Mouse (Mus musculus): ENCODE results near the gene Prpf38b. TPM values are rescaled to one million over a fixed set of nuclear protein-coding genes. Genes with fewer than 3 reads are reported as not detected.
A peak's percentile ranks its signal among the peaks of the same experiment; 100 is the strongest.

Prpf38b gene
- polyA plus RNA-seq, 1 experiment from 2014 or later = 23.9 TPM

DNA sequence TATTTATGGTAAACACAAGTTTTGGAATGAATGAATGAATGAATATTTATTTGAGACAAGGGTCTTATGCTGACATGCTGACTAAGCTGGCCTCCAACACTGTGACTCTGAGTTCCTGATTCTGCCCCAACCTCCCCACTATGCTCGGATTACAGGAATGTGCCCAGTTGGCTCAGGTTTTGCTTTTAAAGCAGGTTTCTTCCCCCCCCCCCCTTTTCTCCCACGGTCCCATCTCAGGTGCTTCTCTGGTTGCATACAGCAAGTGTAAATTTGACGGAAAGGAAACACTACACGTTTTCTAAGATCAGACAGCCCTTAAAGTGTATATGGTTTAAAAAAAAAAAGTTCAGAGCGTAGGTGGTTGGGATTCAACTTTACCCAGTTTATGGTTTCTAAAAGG is 28.0 kb upstream of the Prpf38b start, which contains the start of gene Henmt1:
Gene Henmt1, plus strand, starts transcription at position 301 of the 400 bp plus-strand sequence.
- peak within 1 kb of the TSS; percentile 18; the same call in 1 of the 2 replicates for H3K4me2 ChIP-seq (ENCODE audit: low read depth, low read length)
- H3K9ac ChIP-seq (replicated peaks) = no peak within 1 kb of the TSS
- DNase-seq (no peak), ATAC-seq (no peak)
- H3K4me3 ChIP-seq (ENCODE audit: low read depth, low read length) = no peak within 1 kb of the TSS
- WGBS (ENCODE audit: insufficient replicate concordance) = 80% methylated on average over 5 of the region's 5 CpGs
- no peaks in the 10 kb centered on the region for H3K36me3 ChIP-seq (replicated peaks; ENCODE audit: insufficient read depth, low read length)
- H3K27me3 ChIP-seq (ENCODE audit: insufficient read depth, low read length) = no peaks in the 10 kb centered on the region
- H3K9me3 ChIP-seq (ENCODE audit: low read length) = no peaks in the 10 kb centered on the region
- no peak within 1 kb of the TSS for H3K27ac ChIP-seq (ENCODE audit: low read depth)
- no peaks in the 10 kb centered on the region; the same call in 1 of the 2 replicates for H3K4me1 ChIP-seq (ENCODE audit: insufficient read depth)
- TF ChIP-seq CTCF (IDR thresholded peaks at IDR 0.05; ENCODE audit: low read depth) (no peak), EP300 (IDR thresholded peaks at IDR 0.05; ENCODE audit: low read depth) (no peak)

DNA sequence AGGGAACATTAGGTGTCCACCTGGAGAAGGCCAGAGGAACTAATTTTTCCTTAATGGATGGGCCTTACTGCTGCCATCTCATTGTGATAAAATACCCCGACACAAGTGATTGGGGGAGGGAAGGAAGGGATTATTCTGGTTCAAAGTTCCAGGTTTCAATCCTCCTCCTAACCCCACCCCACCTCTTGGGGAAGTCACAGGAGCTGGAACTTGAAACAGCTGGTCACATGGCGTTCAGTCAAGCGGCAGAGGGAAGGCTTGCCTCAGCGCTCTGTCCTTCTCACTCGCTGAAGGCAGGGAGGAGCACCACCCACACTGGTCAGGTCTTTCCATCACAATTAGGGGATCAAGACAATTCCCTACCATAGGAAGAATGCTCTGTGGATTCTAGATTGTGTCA is 27.2 kb upstream of the Prpf38b start:
- Histone ChIP-seq H3K4me3 (ENCODE audit: low read depth, low read length) (no peak overlapping the region), H3K9me3 (ENCODE audit: low read length) (no peaks in the 10 kb centered on the region), H3K9ac (replicated peaks) (no peak overlapping the region), H3K4me1 (ENCODE audit: insufficient read depth) (no peaks in the 10 kb centered on the region; the same call in 1 of the 2 replicates), H3K27ac (ENCODE audit: low read depth) (no peak overlapping the region), H3K36me3 (replicated peaks; ENCODE audit: insufficient read depth, low read length) (no peaks in the 10 kb centered on the region), H3K27me3 (ENCODE audit: insufficient read depth, low read length) (no peaks in the 10 kb centered on the region), H3K4me2 (ENCODE audit: low read depth, low read length) (no peak overlapping the region)
- no peak for TF ChIP-seq EP300 (IDR thresholded peaks at IDR 0.05; ENCODE audit: low read depth)
- no peak for DNase-seq
- WGBS (ENCODE audit: insufficient replicate concordance) = 91% methylated on average over 5 of the region's 5 CpGs
- no peak for ATAC-seq

DNA sequence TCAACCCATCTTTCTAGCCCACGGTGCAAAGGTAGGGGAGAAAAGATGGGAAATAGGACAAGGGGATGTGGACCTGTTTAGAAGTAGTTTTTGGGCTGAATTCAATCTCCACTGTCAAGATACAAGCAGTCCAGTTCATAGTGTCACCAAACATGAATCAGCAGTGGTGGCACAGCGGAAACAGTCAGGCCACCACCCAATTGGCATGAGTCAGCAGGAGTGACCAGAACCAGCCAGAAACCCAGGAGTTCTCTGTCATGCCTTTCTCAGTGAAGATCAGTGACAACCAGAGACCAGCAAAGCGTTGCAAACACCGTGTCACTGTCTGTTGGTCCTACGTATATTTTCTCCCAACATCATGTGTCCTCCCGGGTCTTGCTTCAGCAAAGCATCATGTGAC is 22.0 kb upstream of the Prpf38b start:
- no peaks in the 10 kb centered on the region for H3K4me1 ChIP-seq (ENCODE audit: insufficient read depth)
- no peak for DNase-seq
- no peak overlapping the region for H3K4me2 ChIP-seq (ENCODE audit: low read depth, low read length)
- H3K27ac ChIP-seq (ENCODE audit: low read depth) = no peak overlapping the region
- no peak overlapping the region for H3K4me3 ChIP-seq (ENCODE audit: low read depth, low read length)
- H3K9ac ChIP-seq (replicated peaks) = no peak overlapping the region
- H3K27me3 ChIP-seq (ENCODE audit: insufficient read depth, low read length) = no peaks in the 10 kb centered on the region
- no peaks in the 10 kb centered on the region for H3K36me3 ChIP-seq (replicated peaks; ENCODE audit: insufficient read depth, low read length)
- no peak for TF ChIP-seq EP300 (IDR thresholded peaks at IDR 0.05; ENCODE audit: low read depth)
- TF ChIP-seq CTCF (IDR thresholded peaks at IDR 0.05; ENCODE audit: low read depth) = no peak
- WGBS (ENCODE audit: insufficient replicate concordance) = 84% methylated on average over 6 of the region's 6 CpGs
- no peak for ATAC-seq
- H3K9me3 ChIP-seq (ENCODE audit: low read length) = no peaks in the 10 kb centered on the region

DNA sequence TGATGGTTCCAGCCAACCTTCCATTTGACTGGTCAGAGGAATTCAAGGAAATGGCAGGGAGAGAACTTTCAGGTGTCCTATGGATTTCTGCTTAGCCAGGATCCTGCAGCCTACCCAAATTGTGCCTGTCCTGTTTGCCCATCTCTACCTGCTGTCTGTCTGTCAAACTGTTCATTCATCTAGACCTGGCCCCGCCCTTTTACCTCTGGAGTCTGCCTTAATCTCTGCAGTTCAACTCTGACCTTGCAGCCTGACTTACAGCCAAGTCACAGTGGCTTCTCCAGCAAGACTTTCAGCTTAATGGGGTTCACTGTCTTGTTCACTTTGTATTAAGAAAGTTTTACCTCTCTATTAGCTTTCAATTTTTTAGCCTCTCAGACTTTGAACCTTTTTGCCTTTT is 14.8 kb upstream of the Prpf38b start:
- no peak for ATAC-seq
- no peaks in the 10 kb centered on the region for H3K9me3 ChIP-seq (ENCODE audit: low read length)
- H3K4me3 ChIP-seq (ENCODE audit: low read depth, low read length) = no peak overlapping the region
- WGBS (ENCODE audit: insufficient replicate concordance) = 71% methylated on average over 1 of the region's 1 CpGs
- H3K4me1 ChIP-seq (ENCODE audit: insufficient read depth) = no peaks in the 10 kb centered on the region
- H3K4me2 ChIP-seq (ENCODE audit: low read depth, low read length) = no peak overlapping the region
- no peaks in the 10 kb centered on the region for H3K27me3 ChIP-seq (ENCODE audit: insufficient read depth, low read length)
- H3K27ac ChIP-seq (ENCODE audit: low read depth) = no peak overlapping the region
- no peaks in the 10 kb centered on the region for H3K36me3 ChIP-seq (replicated peaks; ENCODE audit: insufficient read depth, low read length)
- no peak overlapping the region for H3K9ac ChIP-seq (replicated peaks)
- TF ChIP-seq CTCF (IDR thresholded peaks at IDR 0.05; ENCODE audit: low read depth) (no peak), EP300 (IDR thresholded peaks at IDR 0.05; ENCODE audit: low read depth) (no peak)
- DNase-seq = no peak

DNA sequence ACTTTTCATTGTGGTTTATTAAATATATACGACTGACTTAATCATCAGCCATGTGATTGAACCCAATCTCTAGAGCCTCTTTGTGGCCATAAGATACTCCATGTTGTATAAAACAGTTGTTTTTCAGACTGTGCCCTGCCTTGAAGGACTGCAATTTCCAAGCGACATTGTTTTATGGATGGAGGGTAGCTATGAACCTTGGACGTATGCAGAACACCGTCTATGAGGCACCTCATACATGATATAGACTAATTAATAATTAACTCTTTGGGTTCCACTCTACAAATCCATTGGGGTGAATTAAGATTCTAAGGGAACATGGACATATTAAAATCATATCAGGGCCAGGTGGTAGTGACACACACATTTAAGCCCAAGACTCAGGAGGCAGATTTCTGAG is 14.2 kb upstream of the Prpf38b start:
- ATAC-seq (no peak), DNase-seq (no peak)
- Histone ChIP-seq H3K4me2 (ENCODE audit: low read depth, low read length) (no peak overlapping the region), H3K9ac (replicated peaks) (no peak overlapping the region), H3K27ac (ENCODE audit: low read depth) (no peak overlapping the region), H3K36me3 (replicated peaks; ENCODE audit: insufficient read depth, low read length) (no peaks in the 10 kb centered on the region), H3K4me1 (ENCODE audit: insufficient read depth) (no peaks in the 10 kb centered on the region), H3K27me3 (ENCODE audit: insufficient read depth, low read length) (no peaks in the 10 kb centered on the region), H3K9me3 (ENCODE audit: low read length) (no peaks in the 10 kb centered on the region), H3K4me3 (ENCODE audit: low read depth, low read length) (no peak overlapping the region)
- WGBS (ENCODE audit: insufficient replicate concordance) = 72% methylated on average over 4 of the region's 4 CpGs
- TF ChIP-seq EP300 (IDR thresholded peaks at IDR 0.05; ENCODE audit: low read depth) = no peak
- no peak for TF ChIP-seq CTCF (IDR thresholded peaks at IDR 0.05; ENCODE audit: low read depth)

DNA sequence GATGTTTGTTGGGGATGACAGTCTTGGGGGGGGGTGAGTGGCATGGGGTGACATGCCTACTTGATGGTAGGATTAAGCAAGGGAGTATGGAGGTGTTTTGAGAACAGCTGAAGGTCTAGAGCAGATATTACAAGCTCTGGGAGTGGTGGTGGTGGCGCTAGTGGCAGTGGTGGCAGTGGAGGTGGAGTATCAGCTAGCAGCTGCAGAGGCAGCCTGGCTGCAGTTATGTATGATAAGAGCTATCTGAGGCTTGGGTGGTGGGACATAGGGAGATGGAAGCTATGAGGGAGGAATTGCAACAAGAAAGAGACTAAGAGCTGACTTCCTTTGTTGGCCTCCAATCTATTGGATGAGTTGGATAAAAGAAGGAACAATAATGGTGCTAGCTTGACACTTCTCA is 10.3 kb upstream of the Prpf38b start:
- no peaks in the 10 kb centered on the region for H3K9me3 ChIP-seq (ENCODE audit: low read length)
- H3K4me3 ChIP-seq (ENCODE audit: low read depth, low read length) = no peak overlapping the region
- H3K36me3 ChIP-seq (replicated peaks; ENCODE audit: insufficient read depth, low read length) = no peaks in the 10 kb centered on the region
- H3K27me3 ChIP-seq (ENCODE audit: insufficient read depth, low read length) = no peaks in the 10 kb centered on the region
- no peaks in the 10 kb centered on the region for H3K4me1 ChIP-seq (ENCODE audit: insufficient read depth)
- no peak overlapping the region for H3K27ac ChIP-seq (ENCODE audit: low read depth)
- H3K4me2 ChIP-seq (ENCODE audit: low read depth, low read length) = 0 out of 2 replicates have a peak overlapping the region, but pooled peaks have one; percentile 9
- no peak for DNase-seq
- TF ChIP-seq EP300 (IDR thresholded peaks at IDR 0.05; ENCODE audit: low read depth) = no peak; the same call in 1 of the 2 replicates
- TF ChIP-seq CTCF (IDR thresholded peaks at IDR 0.05; ENCODE audit: low read depth) = no peak
- 47% methylated on average over 1 of the region's 1 CpGs for WGBS (ENCODE audit: insufficient replicate concordance)
- ATAC-seq = peak; percentile 64
- no peak overlapping the region for H3K9ac ChIP-seq (replicated peaks)
